Mouse (Mus musculus) MEL (cell line): ENCODE measurements around the gene Adipor2. TPM values are rescaled to one million over a fixed set of nuclear protein-coding genes. Genes with fewer than 3 reads are reported as not detected.

Experiments used
- DNase-seq: peaks from one replicate; pipeline ENCODE4 v3.0.0; 2011; ENCODE audit warnings: low read depth, low spot score
- H3K27ac ChIP-seq: 2 replicates; pipeline ENCODE4 v1.5.1; 2012; ENCODE audit warnings: low read depth, mild to moderate bottlenecking, control low read depth, low read length, moderate library complexity; ENCODE audit not compliant: control insufficient read depth
- H3K27me3 ChIP-seq, 2 experiments: fragments of 150-350 bp in 1 of 2; sonication (generic) in 1 of 2; 2 replicates each; pipeline ENCODE4 v1.6.1; 2012; ENCODE audit warnings: low read length in 2 of 2, mild to moderate bottlenecking in 2 of 2, improper control_type of control experiment in 1 of 2, moderate library complexity in 1 of 2; ENCODE audit not compliant: insufficient read depth in 2 of 2, control insufficient read depth in 1 of 2
- H3K36me3 ChIP-seq, 2 experiments: 2 replicates each; pipeline ENCODE4 v1.6.1; 2012 to 2014; ENCODE audit warnings: low read length in 2 of 2, improper control_type of control experiment in 1 of 2, inconsistent platforms in 1 of 2, mild to moderate bottlenecking in 1 of 2; ENCODE audit not compliant: insufficient read depth in 2 of 2, control insufficient read depth in 1 of 2
- H3K4me1 ChIP-seq, 2 experiments: fragments of 150-350 bp in 1 of 2; sonication (generic) in 1 of 2; 2 replicates each; pipeline ENCODE4 v1.6.1; 2012; ENCODE audit warnings: low read length in 2 of 2, improper control_type of control experiment in 1 of 2, mild to moderate bottlenecking in 1 of 2; ENCODE audit not compliant: insufficient read depth in 2 of 2, control insufficient read depth in 1 of 2
- H3K4me3 ChIP-seq, 2 experiments: fragments of 150-350 bp in 1 of 2; sonication (generic) in 1 of 2; 2 replicates each; pipeline ENCODE4 v1.5.1; 2012; ENCODE audit warnings: low read depth in 2 of 2, low read length in 2 of 2, mild to moderate bottlenecking in 2 of 2, moderate library complexity in 2 of 2, control low read depth in 1 of 2, improper control_type of control experiment in 1 of 2; ENCODE audit not compliant: control insufficient read depth in 1 of 2, insufficient read depth in 1 of 2
- H3K79me2 ChIP-seq: 2 replicates; pipeline ENCODE4 v1.6.1; 2012; ENCODE audit warnings: mild to moderate bottlenecking, low read length, moderate library complexity; ENCODE audit not compliant: control insufficient read depth, poor library complexity, insufficient read depth
- H3K9ac ChIP-seq: 2 replicates; pipeline ENCODE4 v1.6.1; 2012; ENCODE audit warnings: low read depth, mild to moderate bottlenecking, control low read depth, low read length, moderate library complexity; ENCODE audit not compliant: control insufficient read depth, poor library complexity, severe bottlenecking
- H3K9me3 ChIP-seq: fragments of 150-350 bp; sonication (generic); replicated peaks from 2 replicates; pipeline ENCODE4 v1.6.1; 2012; ENCODE audit warnings: mild to moderate bottlenecking, low read length, improper control_type of control experiment, moderate library complexity; ENCODE audit not compliant: insufficient read depth
- EP300 ChIP-seq, 2 experiments: IDR thresholded peaks; 2 replicates each; pipeline ENCODE4 v1.6.1; 2011; ENCODE audit warnings: improper control_type of control experiment in 2 of 2, low read length in 2 of 2, low read depth in 1 of 2, mild to moderate bottlenecking in 1 of 2
- GABPA ChIP-seq: IDR thresholded peaks from 2 replicates; pipeline ENCODE4 v1.6.1; 2012; ENCODE audit warnings: low read depth, mild to moderate bottlenecking, inconsistent platforms, low read length, improper control_type of control experiment, moderate library complexity
- GATA1 ChIP-seq: IDR thresholded peaks from 2 replicates; pipeline ENCODE4 v1.6.1; 2011; ENCODE audit warnings: low read depth, low read length, improper control_type of control experiment
- MEF2A ChIP-seq: IDR thresholded peaks from 2 replicates; pipeline ENCODE4 v1.6.1; 2014; ENCODE audit warnings: low read depth, mild to moderate bottlenecking, inconsistent platforms, low read length, improper control_type of control experiment; ENCODE audit not compliant: poor library complexity, insufficient replicate concordance, severe bottlenecking; ENCODE audit errors: extremely low read depth
- POLR2AphosphoS2 ChIP-seq: IDR thresholded peaks from 2 replicates; pipeline ENCODE4 v1.6.1; 2011; ENCODE audit warnings: low read length, improper control_type of control experiment
- RCOR1 ChIP-seq: IDR thresholded peaks from 2 replicates; pipeline ENCODE4 v1.6.1; 2012; ENCODE audit warnings: low read depth, mild to moderate bottlenecking, inconsistent platforms, low read length, improper control_type of control experiment
- SMC3 ChIP-seq: IDR thresholded peaks from 2 replicates; pipeline ENCODE4 v1.6.1; 2011; ENCODE audit warnings: low read depth, low read length, improper control_type of control experiment
- TCF12 ChIP-seq: IDR thresholded peaks from 2 replicates; pipeline ENCODE4 v1.6.1; 2014; ENCODE audit warnings: low read depth, mild to moderate bottlenecking, inconsistent platforms, low read length, improper control_type of control experiment, moderate library complexity
- UBTF ChIP-seq: IDR thresholded peaks from 2 replicates; pipeline ENCODE4 v1.6.1; 2012; ENCODE audit warnings: low read depth, mild to moderate bottlenecking, inconsistent platforms, low read length, improper control_type of control experiment, moderate library complexity, borderline replicate concordance; ENCODE audit not compliant: insufficient read depth
- polyA plus RNA-seq, 2 experiments: library from polyadenylated mRNA; stranded (reverse) in 1 of 2; unstranded in 1 of 2; fragments of >175 nt in 1 of 2; fragments of >200 nt in 1 of 2; gene quantifications; 2 replicates each; pipeline versions ENCODE4 v1.2.1 to v1.2.4; 2012; ENCODE audit warnings: low replicate concordance in 2 of 2, low read depth in 1 of 2; ENCODE audit not compliant: insufficient read length in 2 of 2, insufficient read depth in 1 of 2, missing spikeins in 1 of 2
- total RNA-seq: library from RNA; depleted of rRNA; stranded (reverse); fragments of 300-350 nt; gene quantifications from 2 replicates; pipeline ENCODE4 v1.2.3, GENCODE M21; 2012

The Adipor2 gene
- total and polyA plus RNA-seq, 3 experiments = 37.6 to 41.3 TPM; not detected in 1

DNA sequence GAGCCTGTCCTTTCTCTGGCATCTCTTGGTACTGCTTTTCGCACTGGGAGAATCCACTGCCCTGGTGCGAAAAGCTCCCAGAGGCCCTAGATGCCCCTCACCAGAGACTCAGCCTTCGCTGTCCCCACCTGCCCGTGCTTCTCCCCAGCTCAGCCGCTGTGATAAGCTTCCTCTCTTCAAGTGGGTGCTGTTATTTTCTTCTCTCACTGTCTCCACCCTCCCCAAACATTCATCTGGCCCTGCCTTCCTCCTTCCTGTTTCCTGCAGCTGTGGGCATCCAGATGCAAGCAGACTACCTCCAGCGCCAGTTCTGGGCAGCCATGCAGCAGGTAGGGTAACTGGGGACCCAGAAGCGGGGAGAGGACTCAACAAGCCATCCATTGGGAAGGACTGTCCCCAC, 81.4 kb downstream of the Adipor2 start:
- no peaks in the 10 kb centered on the region for H3K9me3 ChIP-seq
- H3K9ac ChIP-seq = no peak overlapping the region
- DNase-seq = peak; percentile 29
- H3K79me2 ChIP-seq = no peaks in the 10 kb centered on the region
- H3K36me3 ChIP-seq = peaks cover 0 to 2% of the 10 kb centered on the region in 2 experiments; a peak in 1 of 4 replicates
- no peak overlapping the region for H3K4me3 ChIP-seq
- no peak for TF ChIP-seq MEF2A
- 0 out of 2 replicates have a peak, but pooled peaks have one; percentile 7 for TF ChIP-seq TCF12
- no peak overlapping the region for H3K27ac ChIP-seq
- H3K27me3 ChIP-seq = peaks cover 0 to 1% of the 10 kb centered on the region in 2 experiments; a peak in 1 of 4 replicates
- H3K4me1 ChIP-seq = peaks cover 0 to 8% of the 10 kb centered on the region in 2 experiments; a peak in 2 of 4 replicates

GRCm38 (mm10) chr6:119333831-119334230, 83.7 kb downstream of the Adipor2 start:
- H3K27ac ChIP-seq = no peak overlapping the region
- H3K79me2 ChIP-seq = no peaks in the 10 kb centered on the region
- TF ChIP-seq SMC3 = no peak
- H3K4me3 ChIP-seq = no peak overlapping the region
- no peaks in the 10 kb centered on the region for H3K9me3 ChIP-seq
- no peak overlapping the region for H3K9ac ChIP-seq
- H3K27me3 ChIP-seq = peaks cover 0 to 1% of the 10 kb centered on the region in 2 experiments; a peak in 1 of 4 replicates
- no peak for DNase-seq
- H3K36me3 ChIP-seq = peaks cover 0 to 1% of the 10 kb centered on the region in 2 experiments; a peak in 1 of 4 replicates
- H3K4me1 ChIP-seq = peaks cover 0 to 4% of the 10 kb centered on the region in 2 experiments; a peak in 2 of 4 replicates

DNA sequence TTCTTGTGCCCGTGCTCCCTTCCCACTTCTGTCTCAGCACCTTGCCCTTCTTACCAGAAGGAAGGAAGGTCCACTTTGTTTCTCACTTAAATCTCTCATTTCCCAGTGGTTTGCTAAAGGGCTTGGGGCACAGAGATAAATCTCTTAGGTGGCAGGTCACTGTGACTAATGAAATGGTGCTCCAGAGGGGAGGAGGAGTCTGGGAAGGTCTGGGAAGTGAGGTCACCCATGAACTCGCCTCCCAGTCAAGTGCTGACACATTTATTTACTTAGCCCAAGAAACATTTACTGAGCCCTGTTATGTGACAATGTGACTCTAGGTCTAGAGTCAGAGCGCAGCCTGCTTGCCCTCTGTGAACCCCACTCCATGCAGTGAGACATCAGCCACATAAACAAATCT, 84.3 kb downstream of the Adipor2 start:
- no peak for DNase-seq
- H3K9ac ChIP-seq = no peak overlapping the region
- TF ChIP-seq POLR2AphosphoS2 (no peak), UBTF (no peak), EP300 (IDR thresholded peaks at IDR 0.05; ENCODE audit: low read depth in 1 of 2, low read length in 2 of 2) (no peak)
- H3K79me2 ChIP-seq = no peaks in the 10 kb centered on the region
- peaks cover 0 to 3% of the 10 kb centered on the region in 2 experiments; a peak in 1 of 4 replicates for H3K4me1 ChIP-seq
- H3K27ac ChIP-seq = no peak overlapping the region
- no peaks in the 10 kb centered on the region for H3K9me3 ChIP-seq
- no peaks in the 10 kb centered on the region for H3K36me3 ChIP-seq
- peaks cover 0 to 1% of the 10 kb centered on the region in 2 experiments; a peak in 1 of 4 replicates for H3K27me3 ChIP-seq
- no peak overlapping the region for H3K4me3 ChIP-seq

GRCm38 (mm10) chr6:119332111-119332510, 85.4 kb downstream of the Adipor2 start:
- no peak overlapping the region for H3K9ac ChIP-seq
- no peak for DNase-seq

More at GRCm38 (mm10) chr6:119332111-119332510, 85.4 kb downstream of the Adipor2 start:
- Histone ChIP-seq H3K9me3 (no peaks in the 10 kb centered on the region), H3K27me3 (peaks cover 0 to 1% of the 10 kb centered on the region in 2 experiments; a peak in 1 of 4 replicates), H3K27ac (no peak overlapping the region), H3K36me3 (no peaks in the 10 kb centered on the region), H3K4me1 (peaks cover 0 to 3% of the 10 kb centered on the region in 2 experiments; a peak in 1 of 4 replicates), H3K4me3 (no peak overlapping the region), H3K79me2 (no peaks in the 10 kb centered on the region)
- TF ChIP-seq RCOR1 (no peak), GABPA (no peak), GATA1 (0 out of 2 replicates have a peak, but pooled peaks have one; percentile 22), POLR2AphosphoS2 (no peak)
